Mouse (Mus musculus) brain, embryonic 14.5 days (tissue): ENCODE measurements at regions not wholly inside any gene's neighbourhood (a gene's known extent, or its start where the extent isn't known, plus 50 kb on each side); places are given as distances from the start of the nearest gene placed in this dataset.

Experiments
- CTCF ChIP-seq: fragments of 200-500 bp; IDR thresholded peaks from 2 replicates; pipeline ENCODE4 v1.5.1; 2012; ENCODE audit warnings: inconsistent platforms, mild to moderate bottlenecking, moderate library complexity, borderline replicate concordance; ENCODE audit not compliant: insufficient read depth, insufficient read length; ENCODE audit errors: extremely low read depth
- POLR2A ChIP-seq: fragments of 200-500 bp; IDR thresholded peaks from 2 replicates; pipeline ENCODE4 v1.6.1; 2012; ENCODE audit warnings: mild to moderate bottlenecking, inconsistent platforms, borderline replicate concordance; ENCODE audit not compliant: poor library complexity, insufficient read depth, insufficient read length, severe bottlenecking; ENCODE audit errors: extremely low read depth

DNA sequence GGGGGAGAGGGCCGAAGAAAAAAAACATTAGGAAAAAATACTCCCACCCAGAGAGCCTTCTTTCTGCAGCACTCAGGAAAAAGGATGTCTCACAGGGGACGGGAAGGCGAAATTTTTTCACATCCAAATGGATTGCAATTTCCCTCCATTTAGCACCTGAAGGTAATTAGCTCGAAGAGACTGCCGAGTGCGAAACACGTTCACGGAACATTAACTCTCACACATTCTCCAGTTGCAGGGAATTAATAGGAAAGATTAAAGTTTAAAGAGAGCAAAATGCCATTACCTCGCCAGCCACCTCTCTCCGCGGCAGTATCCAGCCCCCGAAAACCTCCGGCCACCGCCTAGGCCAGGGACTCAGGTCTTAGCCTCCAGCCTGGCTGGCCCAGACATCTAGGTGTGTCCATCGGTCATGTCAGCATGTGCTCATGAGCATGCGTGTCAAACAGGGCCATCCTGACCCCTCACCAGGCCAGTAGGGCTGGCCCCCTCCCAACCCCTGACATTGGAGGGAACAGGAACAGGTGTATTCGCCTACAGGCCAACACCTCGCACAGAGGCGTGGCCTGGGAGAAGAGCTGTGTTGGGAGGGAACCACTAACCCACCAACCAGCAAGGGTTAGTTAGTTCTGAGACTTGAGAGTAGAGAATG, 68.8 kb downstream of the Hif1an start:
- TF ChIP-seq CTCF (no peak), POLR2A (no peak)
